Mouse (Mus musculus): Measurements from ENCODE around the gene Spag16. TPM values are rescaled to one million over a fixed set of nuclear protein-coding genes. Genes with fewer than 3 reads are reported as not detected.

Gene Spag16
- total RNA-seq, 2 experiments from 2014 or later = 0.46 to 0.56 TPM

DNA sequence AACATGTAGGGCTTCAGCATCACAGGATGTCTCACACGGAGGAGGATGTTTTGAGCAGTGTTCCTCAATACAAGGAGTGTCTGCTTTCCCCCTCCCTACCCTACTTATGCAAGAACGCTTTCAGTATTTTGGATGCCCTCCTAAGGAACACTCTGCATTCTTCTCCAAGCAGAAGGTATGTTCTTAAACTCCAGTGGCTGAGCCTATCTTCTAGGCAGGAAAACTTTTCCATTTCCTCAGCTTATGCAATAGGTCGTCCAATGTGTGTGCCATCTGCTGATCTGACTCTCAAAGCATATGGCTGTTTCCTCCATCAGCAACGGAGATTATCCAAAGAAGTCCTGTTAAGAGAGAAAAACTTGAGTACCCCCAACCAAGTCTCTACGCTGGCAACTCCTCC, 873.5 kb downstream of the Spag16 start:
- no peak overlapping the region for H3K4me3 ChIP-seq
- H3K27ac ChIP-seq = no peak overlapping the region
- DNase-seq (ENCODE audit: low spot score in 2 of 2) = peak in 1 of 2 experiments; percentile 11
- no peak for TF ChIP-seq CTCF (conservative IDR thresholded peaks at IDR 0.05)

DNA sequence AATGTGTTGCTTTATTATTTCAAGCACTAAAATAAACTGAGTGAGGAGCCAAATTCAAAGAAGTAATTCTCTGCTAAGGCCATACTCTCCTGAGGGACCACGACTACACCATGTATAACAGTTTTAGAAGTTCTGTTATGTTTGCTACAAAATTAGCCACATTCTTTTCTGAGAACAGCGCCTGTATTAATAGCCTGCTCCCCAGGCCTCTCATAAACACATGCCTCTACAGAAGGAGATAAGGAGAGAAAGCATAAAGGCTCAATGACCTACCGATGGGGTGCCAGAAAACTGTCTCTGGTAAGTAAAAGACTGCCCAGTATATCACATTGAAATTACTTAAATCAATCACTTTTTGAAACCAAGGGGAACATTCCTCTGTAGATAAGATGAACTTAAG, 877.2 kb downstream of the Spag16 start:
- no peak for TF ChIP-seq CTCF (conservative IDR thresholded peaks at IDR 0.05)
- Histone ChIP-seq H3K27ac (no peak overlapping the region), H3K4me3 (no peak overlapping the region)
- no peak for DNase-seq (ENCODE audit: low spot score in 2 of 2)

DNA sequence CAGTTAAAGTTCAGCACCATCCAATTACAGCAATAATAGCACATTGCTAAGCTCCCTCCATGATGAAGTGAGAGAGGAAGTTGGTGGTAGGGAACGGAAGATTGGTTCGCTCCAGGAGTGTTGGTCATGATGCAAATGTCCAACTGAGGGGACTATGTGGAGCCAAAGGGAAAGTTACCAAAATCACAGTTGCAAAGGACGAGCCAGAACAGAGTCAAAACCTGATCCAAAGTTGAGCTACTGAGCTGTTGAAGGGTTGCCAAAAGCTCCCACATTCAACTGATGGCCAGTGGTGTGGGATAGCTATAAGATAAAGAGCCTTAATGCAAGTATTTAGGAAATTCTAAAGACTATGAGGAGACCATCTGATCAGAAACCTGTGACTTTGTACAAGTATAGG, 879.1 kb downstream of the Spag16 start:
- no peak for DNase-seq (ENCODE audit: low spot score in 2 of 2)
- Histone ChIP-seq H3K4me3 (no peak overlapping the region), H3K27ac (no peak overlapping the region)
- no peak for TF ChIP-seq CTCF (conservative IDR thresholded peaks at IDR 0.05)

DNA sequence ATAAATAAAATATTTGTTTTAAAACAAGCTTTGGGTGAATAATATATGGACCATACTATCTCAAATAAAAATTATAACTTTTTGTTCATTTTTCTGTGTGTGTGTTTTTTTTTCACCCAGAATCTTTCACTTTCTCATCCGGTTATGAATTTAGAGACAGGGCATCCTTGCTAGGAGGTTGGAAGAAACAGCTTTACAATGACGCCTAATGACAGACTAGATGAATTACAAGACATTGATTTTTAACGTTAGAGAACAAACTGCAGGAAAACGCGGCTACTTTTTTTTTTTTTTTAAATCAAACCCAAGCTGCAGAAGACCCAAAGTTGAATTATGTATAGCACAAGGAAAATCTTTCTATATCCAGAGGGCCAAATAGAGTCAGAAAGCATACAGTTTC, 898.3 kb downstream of the Spag16 start:
- peak; percentile 66 for TF ChIP-seq CTCF (conservative IDR thresholded peaks at IDR 0.05)
- DNase-seq (ENCODE audit: low spot score in 2 of 2) = peak in 1 of 2 experiments; percentile 7
- peak overlapping the region; percentile 42 for H3K4me3 ChIP-seq
- no peak overlapping the region for H3K27ac ChIP-seq

DNA sequence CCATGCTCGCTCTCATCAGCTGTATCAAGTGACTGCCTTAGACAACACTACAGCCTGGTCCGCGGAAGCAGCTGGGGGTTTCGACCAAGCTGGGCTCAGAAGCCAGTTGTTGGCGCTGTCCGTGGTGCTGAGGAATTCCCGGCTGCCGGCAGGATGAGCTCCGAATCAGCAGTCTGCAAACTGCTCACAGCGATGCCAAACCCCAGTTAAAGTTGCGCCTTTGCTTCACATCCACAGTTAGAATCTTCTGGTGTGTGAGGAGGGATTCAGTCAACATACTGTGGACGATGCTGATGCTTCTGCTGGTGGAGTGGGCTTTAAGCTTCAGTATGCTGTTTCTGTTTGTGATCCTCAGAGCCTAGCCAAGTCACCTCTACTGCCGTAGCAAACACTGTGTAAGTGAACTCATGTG, 898.9 kb downstream of the Spag16 start, which contains the start of gene Vwc2l:
Gene Vwc2l, plus strand, starts transcription at position 61 of the 412 bp plus-strand sequence.
- H3K4me3 ChIP-seq = peak within 1 kb of the TSS; percentile 42
- no peak for TF ChIP-seq CTCF (conservative IDR thresholded peaks at IDR 0.05)
- no peak within 1 kb of the TSS for H3K27ac ChIP-seq
- DNase-seq (ENCODE audit: low spot score in 2 of 2) = peak; percentile 15 to 38

Other genes with a start within 250 kb of the Spag16 start
- gene Ikzf2, start 139.7 kb upstream of the Spag16 start, total RNA-seq (2021) = 10 to 100 TPM in 1 of 2 experiments, 1 to 10 TPM in 1; 9.2 to 10.5 TPM